Comparison of ENCODE assay signal across 8 mouse cellular contexts in the genomic region with DNA sequence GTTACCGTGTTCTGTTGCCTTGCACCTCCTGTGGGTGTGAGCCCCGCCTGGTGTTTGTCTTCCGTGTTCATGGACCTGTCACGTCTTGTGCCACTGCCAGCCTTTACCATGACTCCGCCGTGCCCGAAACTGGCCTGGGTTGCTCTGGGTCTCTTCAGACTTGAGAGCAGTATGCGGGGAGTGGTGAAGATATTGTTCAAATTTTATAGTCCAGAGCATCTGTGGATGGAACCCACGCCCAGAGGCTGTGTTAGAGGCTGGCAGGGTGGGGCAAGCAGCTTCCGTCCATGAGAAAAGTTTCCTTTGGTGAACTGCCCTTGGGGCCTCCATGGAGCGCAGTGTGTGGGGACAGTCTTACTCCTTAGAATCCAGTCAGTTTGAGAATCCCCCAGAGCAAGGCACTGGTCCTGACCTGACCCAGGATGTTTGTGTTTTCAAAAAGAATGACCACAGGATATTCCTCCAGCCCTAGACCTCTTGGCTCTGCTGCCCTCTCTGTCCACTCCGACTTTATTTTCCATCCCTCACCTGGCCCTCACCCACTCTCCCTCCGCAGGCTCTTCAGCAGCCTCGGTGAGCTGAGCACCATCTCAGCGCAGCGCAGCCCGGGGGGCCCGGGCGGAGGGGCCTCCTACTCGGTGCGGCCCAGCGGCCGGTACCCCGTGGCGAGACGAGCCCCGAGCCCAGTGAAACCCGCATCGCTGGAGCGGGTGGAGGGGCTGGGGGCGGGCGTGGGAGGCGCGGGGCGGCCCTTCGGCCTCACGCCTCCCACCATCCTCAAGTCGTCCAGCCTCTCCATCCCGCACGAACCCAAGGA. TPM values are rescaled to one million over a fixed set of nuclear protein-coding genes. Genes with fewer than 3 reads are reported as not detected.
DNase-seq lines count a peak whose midpoint lies in the region; ATAC-seq and TF ChIP-seq lines count a peak whose summit lies in the region.

No protein-coding gene starts in this region.

- no peaks in the 10 kb centered on the region for H3K9me3 ChIP-seq in heart, postnatal 0 days (replicated peaks; ENCODE audit: control insufficient read depth, low read length)
- no peaks in the 10 kb centered on the region for H3K9me3 ChIP-seq in embryonic facial prominence, embryonic 13.5 days
- no peaks in the 10 kb centered on the region for H3K9me3 ChIP-seq in hindbrain, embryonic 12.5 days (replicated peaks)
- H3K9me3 ChIP-seq in midbrain, embryonic 16.5 days (replicated peaks; ENCODE audit: control insufficient read depth, low read length, poor library complexity, severe bottlenecking) = no peaks in the 10 kb centered on the region

- WGBS in heart, postnatal 0 days = 30% methylated on average over 39 of the region's 40 CpGs
- 13% methylated on average over 40 of the region's 40 CpGs for WGBS in embryonic facial prominence, embryonic 13.5 days
- WGBS in hindbrain, embryonic 12.5 days = 8% methylated on average over 38 of the region's 40 CpGs
- 16% methylated on average over 30 of the region's 40 CpGs for WGBS in midbrain, embryonic 16.5 days
- WGBS in thymus, adult 2 months = 93% methylated on average over 40 of the region's 40 CpGs

- H3K4me2 ChIP-seq in heart, postnatal 0 days (ENCODE audit: low read depth, low read length) = peak overlapping the region; percentile 38
- peak overlapping the region; percentile 59 for H3K4me2 ChIP-seq in embryonic facial prominence, embryonic 13.5 days
- peak overlapping the region; percentile 49 for H3K4me2 ChIP-seq in hindbrain, embryonic 12.5 days (replicated peaks)
- H3K4me2 ChIP-seq in midbrain, embryonic 16.5 days (ENCODE audit: low read length) = peak overlapping the region; percentile 20; the same call in 1 of the 2 replicates

- intact Hi-C loops in left cerebral cortex, postnatal 4 days (cut with DNase I) = no loop called here

- no peak for ATAC-seq in heart, postnatal 0 days (ENCODE audit: insufficient read depth, low read depth)
- ATAC-seq in embryonic facial prominence, embryonic 13.5 days (ENCODE audit: insufficient number of reproducible peaks, insufficient read depth, low FRiP score, low TSS enrichment, low read depth) = no peak
- ATAC-seq in hindbrain, embryonic 12.5 days (ENCODE audit: low FRiP score) = no peak
- no peak for ATAC-seq in midbrain, embryonic 16.5 days
- no peak for ATAC-seq in granulocyte monocyte progenitor cell, adult 5-6 weeks (replicated peaks; ENCODE audit: poor library complexity, severe bottlenecking)

- H3K9ac ChIP-seq in heart, postnatal 0 days (replicated peaks; ENCODE audit: low read depth, low read length) = no peak overlapping the region
- H3K9ac ChIP-seq in embryonic facial prominence, embryonic 13.5 days = peak overlapping the region; percentile 40; the same call in 1 of the 2 replicates
- no peak overlapping the region for H3K9ac ChIP-seq in hindbrain, embryonic 12.5 days
- H3K9ac ChIP-seq in midbrain, embryonic 16.5 days (ENCODE audit: low read depth, low read length) = no peak overlapping the region

- no peak overlapping the region for H3K27ac ChIP-seq in heart, postnatal 0 days (ENCODE audit: low read depth)
- H3K27ac ChIP-seq in embryonic facial prominence, embryonic 13.5 days = no peak overlapping the region
- no peak overlapping the region for H3K27ac ChIP-seq in hindbrain, embryonic 12.5 days
- no peak overlapping the region for H3K27ac ChIP-seq in midbrain, embryonic 16.5 days (ENCODE audit: low read length)
- no peak overlapping the region for H3K27ac ChIP-seq in thymus, adult 2 months (ENCODE audit: control insufficient read depth, insufficient read depth, low read length)

- H3K27me3 ChIP-seq in heart, postnatal 0 days (ENCODE audit: control insufficient read depth, insufficient read depth, low read length) = peaks cover 37% of the 10 kb centered on the region
- peaks cover 52% of the 10 kb centered on the region for H3K27me3 ChIP-seq in embryonic facial prominence, embryonic 13.5 days
- peaks cover 50% of the 10 kb centered on the region for H3K27me3 ChIP-seq in hindbrain, embryonic 12.5 days
- peaks cover 4% of the 10 kb centered on the region for H3K27me3 ChIP-seq in midbrain, embryonic 16.5 days (ENCODE audit: control insufficient read depth, insufficient read depth, low read depth, low read length)
- no peaks in the 10 kb centered on the region for H3K27me3 ChIP-seq in thymus, adult 2 months (ENCODE audit: control insufficient read depth, insufficient read depth, low read length)

- H3K4me3 ChIP-seq in heart, postnatal 0 days (ENCODE audit: low read depth, low read length) = peak overlapping the region; percentile 18; the same call in 1 of the 2 replicates
- H3K4me3 ChIP-seq in embryonic facial prominence, embryonic 13.5 days = peak overlapping the region; percentile 32
- peak overlapping the region; percentile 26 for H3K4me3 ChIP-seq in hindbrain, embryonic 12.5 days
- H3K4me3 ChIP-seq in midbrain, embryonic 16.5 days (ENCODE audit: low read depth, low read length) = no peak overlapping the region
- no peak overlapping the region for H3K4me3 ChIP-seq in thymus, adult 2 months (ENCODE audit: control insufficient read depth, insufficient read depth, low read length)

- H3K36me3 ChIP-seq in heart, postnatal 0 days (replicated peaks; ENCODE audit: control insufficient read depth, insufficient read depth, low read length) = no peaks in the 10 kb centered on the region
- peaks cover 9% of the 10 kb centered on the region for H3K36me3 ChIP-seq in embryonic facial prominence, embryonic 13.5 days
- no peaks in the 10 kb centered on the region for H3K36me3 ChIP-seq in hindbrain, embryonic 12.5 days
- peaks cover 5% of the 10 kb centered on the region; the same call in 1 of the 2 replicates for H3K36me3 ChIP-seq in midbrain, embryonic 16.5 days (ENCODE audit: control insufficient read depth, insufficient read depth, low read length)
- H3K36me3 ChIP-seq in thymus, adult 2 months (ENCODE audit: control insufficient read depth, insufficient read depth, low read length) = no peaks in the 10 kb centered on the region

- H3K4me1 ChIP-seq in heart, postnatal 0 days (ENCODE audit: control insufficient read depth, insufficient read depth) = peaks cover 3% of the 10 kb centered on the region
- H3K4me1 ChIP-seq in embryonic facial prominence, embryonic 13.5 days = peaks cover 31% of the 10 kb centered on the region
- peaks cover 23% of the 10 kb centered on the region for H3K4me1 ChIP-seq in hindbrain, embryonic 12.5 days
- peaks cover 7% of the 10 kb centered on the region; the same call in 1 of the 2 replicates for H3K4me1 ChIP-seq in midbrain, embryonic 16.5 days (ENCODE audit: control insufficient read depth, insufficient read depth, low read length)
- no peaks in the 10 kb centered on the region for H3K4me1 ChIP-seq in thymus, adult 2 months (replicated peaks; ENCODE audit: control insufficient read depth, insufficient read depth, low read length)

- no peak for DNase-seq in heart, postnatal 0 days (ENCODE audit: low spot score)
- no peak for DNase-seq in heart, adult 18-20 months
- DNase-seq in thymus, adult 2 months = no peak
- DNase-seq in left cerebral cortex, postnatal 4 days = no peak

- TF ChIP-seq POLR2A in thymus, adult 2 months (IDR thresholded peaks at IDR 0.05; ENCODE audit: control insufficient read depth, extremely low read depth, insufficient read depth, low read length, poor library complexity) = no peak

- no peak for TF ChIP-seq EP300 in heart, postnatal 0 days (IDR thresholded peaks at IDR 0.05; ENCODE audit: low read depth)

- TF ChIP-seq CTCF in heart, postnatal 0 days (IDR thresholded peaks at IDR 0.05; ENCODE audit: low read depth) = no peak
- no peak for TF ChIP-seq CTCF in thymus, adult 2 months (IDR thresholded peaks at IDR 0.05; ENCODE audit: borderline replicate concordance, control insufficient read depth, extremely low read depth, insufficient read depth, low read length, poor library complexity)

RNA-seq across cellular contexts. Expression of a gene that starts 10.7 kb away (rescaled TPM):
- not detected in 2 replicates for total RNA-seq in heart, postnatal 0 days (2014; rRNA removed; ENCODE audit: low replicate concordance)
- 0.23 TPM in 1 of 2 replicates, not detected in the other for polyA plus RNA-seq in heart, postnatal 0 days (2015; fragmentation: Nextera tagmentation; extraction: Ambion mirVana)
- total RNA-seq in heart, adult 18-20 months (2021) = under 1 TPM in 1 of 2 experiments, not detected in 1; 0.35 TPM
- 0.35 and 0.48 TPM in 2 replicates for polyA plus RNA-seq in embryonic facial prominence, embryonic 13.5 days (2015; fragmentation: Nextera tagmentation; extraction: Ambion mirVana)
- polyA plus RNA-seq in hindbrain, embryonic 12.5 days (2016; fragmentation: Nextera tagmentation; extraction: Ambion mirVana) = 1.2 and 1.3 TPM in 2 replicates
- polyA plus RNA-seq in midbrain, embryonic 16.5 days (2015; fragmentation: Nextera tagmentation; extraction: Ambion mirVana) = 1.6 and 1.8 TPM in 2 replicates
- polyA plus RNA-seq in thymus, adult 2 months (2012; rRNA removed) = 0.15 and 0.16 TPM in 2 replicates
- not detected in 2 replicates for total RNA-seq in granulocyte monocyte progenitor cell, adult 5-6 weeks (2014; fragmentation: Nextera tagmentation)
- not detected in 2 replicates for total RNA-seq in granulocyte monocyte progenitor cell, adult 5-6 weeks (2017)
- total RNA-seq in left cerebral cortex, postnatal 4 days (2021) = 1 to 10 TPM; 5.8 to 5.9 TPM

RNA-seq across cellular contexts. Expression of a gene that starts 34.3 kb away (rescaled TPM):
- 9.6 and 12.7 TPM in 2 replicates for total RNA-seq in heart, postnatal 0 days (2014; rRNA removed; ENCODE audit: low replicate concordance)
- polyA plus RNA-seq in heart, postnatal 0 days (2015; fragmentation: Nextera tagmentation; extraction: Ambion mirVana) = 9.2 and 10.3 TPM in 2 replicates
- 1 to 10 TPM; 2.3 to 4.7 TPM for total RNA-seq in heart, adult 18-20 months (2021)
- 51.5 and 54.8 TPM in 2 replicates for polyA plus RNA-seq in embryonic facial prominence, embryonic 13.5 days (2015; fragmentation: Nextera tagmentation; extraction: Ambion mirVana)
- 61.3 and 71.5 TPM in 2 replicates for polyA plus RNA-seq in hindbrain, embryonic 12.5 days (2016; fragmentation: Nextera tagmentation; extraction: Ambion mirVana)
- polyA plus RNA-seq in midbrain, embryonic 16.5 days (2015; fragmentation: Nextera tagmentation; extraction: Ambion mirVana) = 82.1 and 95.5 TPM in 2 replicates
- 9.6 and 10.2 TPM in 2 replicates for polyA plus RNA-seq in thymus, adult 2 months (2012; rRNA removed)
- total RNA-seq in granulocyte monocyte progenitor cell, adult 5-6 weeks (2014; fragmentation: Nextera tagmentation) = 10.2 and 16.8 TPM in 2 replicates
- 11.1 and 18.9 TPM in 2 replicates for total RNA-seq in granulocyte monocyte progenitor cell, adult 5-6 weeks (2017)
- 10 to 100 TPM; 51.7 to 54.5 TPM for total RNA-seq in left cerebral cortex, postnatal 4 days (2021)

RNA-seq across cellular contexts. Expression of a gene that starts 58.0 kb away (rescaled TPM):
- total RNA-seq in heart, postnatal 0 days (2014; rRNA removed; ENCODE audit: low replicate concordance) = 17.1 and 26.5 TPM in 2 replicates
- polyA plus RNA-seq in heart, postnatal 0 days (2015; fragmentation: Nextera tagmentation; extraction: Ambion mirVana) = 0.81 and 1.1 TPM in 2 replicates
- 10 to 100 TPM; 35.9 to 40.4 TPM for total RNA-seq in heart, adult 18-20 months (2021)
- polyA plus RNA-seq in embryonic facial prominence, embryonic 13.5 days (2015; fragmentation: Nextera tagmentation; extraction: Ambion mirVana) = 2.2 and 2.9 TPM in 2 replicates
- polyA plus RNA-seq in hindbrain, embryonic 12.5 days (2016; fragmentation: Nextera tagmentation; extraction: Ambion mirVana) = 7.5 and 8.1 TPM in 2 replicates
- polyA plus RNA-seq in midbrain, embryonic 16.5 days (2015; fragmentation: Nextera tagmentation; extraction: Ambion mirVana) = 12.0 and 16.7 TPM in 2 replicates
- polyA plus RNA-seq in thymus, adult 2 months (2012; rRNA removed) = 6.8 and 8.2 TPM in 2 replicates
- total RNA-seq in granulocyte monocyte progenitor cell, adult 5-6 weeks (2014; fragmentation: Nextera tagmentation) = 0.34 and 0.58 TPM in 2 replicates
- total RNA-seq in granulocyte monocyte progenitor cell, adult 5-6 weeks (2017) = 0.26 and 0.47 TPM in 2 replicates
- total RNA-seq in left cerebral cortex, postnatal 4 days (2021) = 100 to 1,000 TPM; 136 to 141 TPM

Comparison
In these comparisons a context has a peak if more than half of its experiments do, and no peak if none do; other contexts are left out.
1. H3K4me3 ChIP-seq: peak in heart, postnatal 0 days (single experiment), embryonic facial prominence, embryonic 13.5 days (single experiment) and hindbrain, embryonic 12.5 days (single experiment); none in midbrain, embryonic 16.5 days (single experiment) and thymus, adult 2 months (single experiment).
2. Peak in every context shown above with its lines, with median percentiles within 50 percentile points of each other: H3K4me2 ChIP-seq.